Mouse (Mus musculus) liver (tissue): ENCODE measurements at regions not wholly inside any gene's neighbourhood (a gene's known extent, or its start where the extent isn't known, plus 50 kb on each side); places are given as distances from the start of the nearest gene placed in this dataset.

Experiments used
- DNase-seq: peaks from one replicate; pipeline ENCODE4 v3.0.0-alpha.2; 2020; ENCODE audit warnings: mixed read lengths

GRCm38 (mm10) chr9:115704249-115704648, 205.0 kb upstream of the Gadl1 start:
- peak; percentile 48 for DNase-seq

GRCm38 (mm10) chr9:115705761-115706160, 203.5 kb upstream of the Gadl1 start:
- no peak for DNase-seq

GRCm38 (mm10) chr9:115708199-115708934, 200.9 kb upstream of the Gadl1 start:
- DNase-seq, result peak; percentile 42

- DNase-seq, result no peak
These were observed 199.1 kb upstream of the Gadl1 start for GRCm38 (mm10) chr9:115710039-115710739.

GRCm38 (mm10) chr9:115720306-115720705, 188.9 kb upstream of the Gadl1 start:
- DNase-seq, result no peak

GRCm38 (mm10) chr9:115720841-115721240, 188.4 kb upstream of the Gadl1 start:
- no peak for DNase-seq

GRCm38 (mm10) chr9:115724063-115724462, 185.2 kb upstream of the Gadl1 start:
- DNase-seq, result no peak

- no peak for DNase-seq
These were observed 181.9 kb upstream of the Gadl1 start for GRCm38 (mm10) chr9:115727361-115727760.

- DNase-seq, result no peak
These were observed 177.7 kb upstream of the Gadl1 start for GRCm38 (mm10) chr9:115731557-115731956.

GRCm38 (mm10) chr9:115733104-115733503, 176.2 kb upstream of the Gadl1 start:
- no peak for DNase-seq

- no peak for DNase-seq
These were observed 169.3 kb upstream of the Gadl1 start for GRCm38 (mm10) chr9:115739984-115740383.

- DNase-seq, result no peak
These were observed 162.8 kb upstream of the Gadl1 start for GRCm38 (mm10) chr9:115746436-115746835.

GRCm38 (mm10) chr9:115760496-115760895, 148.8 kb upstream of the Gadl1 start:
- peak; percentile 42 for DNase-seq

GRCm38 (mm10) chr9:115764136-115764535, 145.1 kb upstream of the Gadl1 start:
- no peak for DNase-seq

- no peak for DNase-seq
These were observed 142.8 kb upstream of the Gadl1 start for GRCm38 (mm10) chr9:115766471-115766870.

- DNase-seq, result no peak
These were observed 134.1 kb upstream of the Gadl1 start for GRCm38 (mm10) chr9:115775112-115775511.

- DNase-seq, result no peak
These were observed 133.4 kb upstream of the Gadl1 start for GRCm38 (mm10) chr9:115775858-115776257.

GRCm38 (mm10) chr9:115777097-115777864, 132.0 kb upstream of the Gadl1 start:
- DNase-seq, result no peak

- no peak for DNase-seq
These were observed 130.4 kb upstream of the Gadl1 start for GRCm38 (mm10) chr9:115778862-115779261.

GRCm38 (mm10) chr9:115799330-115799729, 109.9 kb upstream of the Gadl1 start:
- no peak for DNase-seq

GRCm38 (mm10) chr9:115800624-115801023, 108.6 kb upstream of the Gadl1 start:
- DNase-seq, result no peak

GRCm38 (mm10) chr9:115803071-115803470, 106.2 kb upstream of the Gadl1 start:
- DNase-seq, result no peak

- no peak for DNase-seq
These were observed 104.0 kb upstream of the Gadl1 start for GRCm38 (mm10) chr9:115805224-115805623.
